ENCODE assay signal across 19 mouse cellular contexts in the genomic region with DNA sequence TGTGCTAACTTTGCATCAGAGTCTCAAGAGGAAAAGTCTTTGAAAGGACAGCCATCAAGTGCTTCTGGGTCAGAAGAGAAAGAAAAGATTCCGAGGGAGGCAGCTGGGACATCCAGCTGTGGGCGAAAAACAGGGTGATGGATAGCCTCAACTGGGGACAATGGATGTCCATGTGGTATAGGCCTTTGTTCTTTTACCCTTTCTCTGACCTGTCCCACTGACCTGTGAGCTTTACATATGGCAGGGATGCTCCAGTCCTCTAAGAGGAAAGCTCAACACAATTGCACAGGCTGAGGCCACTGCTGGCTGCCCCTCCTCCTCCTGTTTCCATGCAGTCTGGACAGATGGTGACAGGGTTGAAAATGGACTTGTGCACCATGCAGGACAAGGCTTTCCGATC. TPM values are rescaled to one million over a fixed set of nuclear protein-coding genes. Genes with fewer than 3 reads are reported as not detected.
DNase-seq lines count a peak whose midpoint lies in the region; ATAC-seq and TF ChIP-seq lines count a peak whose summit lies in the region.
"Had no signal": no experiment of that assay in that cellular context is flagged by ENCODE, and none has a peak within 500 bp of the region (broad histone marks: within the 10 kb centered on the region; RNA-seq: fewer than 3 reads in every experiment).

No protein-coding gene starts in this region.

- TF ChIP-seq POLR2A in cerebellum, adult 2 months (IDR thresholded peaks at IDR 0.05; ENCODE audit: borderline replicate concordance, insufficient read depth, low read length) = no peak

- H3K36me3 ChIP-seq in neural tube, embryonic 15.5 days = no peaks in the 10 kb centered on the region
- H3K36me3 ChIP-seq: embryonic facial prominence, embryonic 13.5 days; heart, embryonic 13.5 days; hindbrain, embryonic 13.5 days had no signal

- H3K4me1 ChIP-seq in neural tube, embryonic 15.5 days = peaks cover 7% of the 10 kb centered on the region
- no peaks in the 10 kb centered on the region for H3K4me1 ChIP-seq in cerebellum, adult 2 months (ENCODE audit: control insufficient read depth, insufficient read depth, low read length)

- no peaks in the 10 kb centered on the region for H3K27me3 ChIP-seq in neural tube, embryonic 15.5 days (replicated peaks)
- no peaks in the 10 kb centered on the region; the same call in 1 of the 2 replicates for H3K27me3 ChIP-seq in cerebellum, adult 2 months (ENCODE audit: control insufficient read depth, insufficient read depth, low read length)
- H3K27me3 ChIP-seq: embryonic facial prominence, embryonic 13.5 days; forebrain, embryonic 13.5 days; heart, embryonic 13.5 days; hindbrain, embryonic 13.5 days had no signal

- WGBS in neural tube, embryonic 15.5 days = 35% methylated on average over 3 of the region's 3 CpGs
- WGBS in cerebellum, adult 2 months = 52% methylated on average over 3 of the region's 3 CpGs

- H3K27ac ChIP-seq in neural tube, embryonic 15.5 days (replicated peaks) = no peak overlapping the region
- H3K27ac ChIP-seq in cerebellum, adult 2 months (ENCODE audit: insufficient read depth, low read length) = no peak overlapping the region
- H3K27ac ChIP-seq: embryonic facial prominence, embryonic 13.5 days; forebrain, embryonic 13.5 days; gastrocnemius, adult 2 months; heart, embryonic 13.5 days; hindbrain, embryonic 13.5 days had no signal

- no peaks in the 10 kb centered on the region for H3K9me3 ChIP-seq in neural tube, embryonic 15.5 days (replicated peaks)
- H3K9me3 ChIP-seq: embryonic facial prominence, embryonic 13.5 days; forebrain, embryonic 13.5 days; heart, embryonic 13.5 days; hindbrain, embryonic 13.5 days had no signal

- H3K9ac ChIP-seq in neural tube, embryonic 15.5 days (replicated peaks) = no peak overlapping the region
- H3K9ac ChIP-seq: embryonic facial prominence, embryonic 13.5 days; forebrain, embryonic 13.5 days; heart, embryonic 13.5 days; hindbrain, embryonic 13.5 days had no signal

- H3K4me3 ChIP-seq in neural tube, embryonic 15.5 days (replicated peaks) = no peak overlapping the region
- no peak overlapping the region for H3K4me3 ChIP-seq in cerebellum, adult 2 months (replicated peaks; ENCODE audit: insufficient read depth, low read depth, low read length)
- H3K4me3 ChIP-seq: embryonic facial prominence, embryonic 13.5 days; forebrain, embryonic 13.5 days; gastrocnemius, adult 2 months; heart, embryonic 13.5 days; hindbrain, embryonic 13.5 days had no signal

- ATAC-seq in neural tube, embryonic 15.5 days (ENCODE audit: low FRiP score) = no peak
- ATAC-seq: forebrain, embryonic 13.5 days; intestine, postnatal 0 days had no signal

- no peak for TF ChIP-seq CTCF in cerebellum, adult 2 months (IDR thresholded peaks at IDR 0.05; ENCODE audit: borderline replicate concordance, insufficient read depth, low read depth, low read length)

- DNase-seq in neural tube, embryonic 10.5 days (ENCODE audit: extremely low spot score, low spot score) = peak; percentile 35
- peak; percentile 31 for DNase-seq in embryo, embryonic 11 days
- peak; percentile 24 for DNase-seq in retina, embryonic 14.5 days (ENCODE audit: low spot score)
- DNase-seq in cerebellum, adult 2 months = no peak
- DNase-seq in adrenal gland, postnatal 10 days = no peak
- DNase-seq: adrenal gland, adult 8-10 months; cerebellum, adult 11 months; cerebellum, adult 9-10 months; cerebellum, postnatal 36 days; gastrocnemius, adult 2 months; gastrocnemius, postnatal 25 days; heart, adult 11 months; heart, postnatal 36 days had no signal

- no peak overlapping the region for H3K4me2 ChIP-seq in neural tube, embryonic 15.5 days
- H3K4me2 ChIP-seq: embryonic facial prominence, embryonic 13.5 days; forebrain, embryonic 13.5 days; heart, embryonic 13.5 days; hindbrain, embryonic 13.5 days had no signal

RNA-seq across cellular contexts. Expression of a gene that starts 31.2 kb away (rescaled TPM):
- polyA plus RNA-seq in neural tube, embryonic 15.5 days (2015; fragmentation: Nextera tagmentation; extraction: Ambion mirVana) = 11.4 and 11.5 TPM in 2 replicates
- polyA plus RNA-seq in cerebellum, adult 2 months (2012; rRNA removed) = 2.1 and 2.9 TPM in 2 replicates
- 10 to 100 TPM; 22.6 to 37.4 TPM for total RNA-seq in adrenal gland, postnatal 10 days (2021)

Comparison
In these comparisons a context has a peak if more than half of its experiments do, and no peak if none do; other contexts are left out.
1. DNase-seq: peak in neural tube, embryonic 10.5 days (single experiment), embryo, embryonic 11 days (single experiment) and retina, embryonic 14.5 days (single experiment); none in cerebellum, adult 2 months (0 of 2) and adrenal gland, postnatal 10 days (single experiment).